Mouse (Mus musculus): ENCODE data around the gene Eif2d. TPM values are rescaled to one million over a fixed set of nuclear protein-coding genes. Genes with fewer than 3 reads are reported as not detected.

Eif2d gene
- polyA plus RNA-seq, 1 experiment = 32.6 TPM

DNA sequence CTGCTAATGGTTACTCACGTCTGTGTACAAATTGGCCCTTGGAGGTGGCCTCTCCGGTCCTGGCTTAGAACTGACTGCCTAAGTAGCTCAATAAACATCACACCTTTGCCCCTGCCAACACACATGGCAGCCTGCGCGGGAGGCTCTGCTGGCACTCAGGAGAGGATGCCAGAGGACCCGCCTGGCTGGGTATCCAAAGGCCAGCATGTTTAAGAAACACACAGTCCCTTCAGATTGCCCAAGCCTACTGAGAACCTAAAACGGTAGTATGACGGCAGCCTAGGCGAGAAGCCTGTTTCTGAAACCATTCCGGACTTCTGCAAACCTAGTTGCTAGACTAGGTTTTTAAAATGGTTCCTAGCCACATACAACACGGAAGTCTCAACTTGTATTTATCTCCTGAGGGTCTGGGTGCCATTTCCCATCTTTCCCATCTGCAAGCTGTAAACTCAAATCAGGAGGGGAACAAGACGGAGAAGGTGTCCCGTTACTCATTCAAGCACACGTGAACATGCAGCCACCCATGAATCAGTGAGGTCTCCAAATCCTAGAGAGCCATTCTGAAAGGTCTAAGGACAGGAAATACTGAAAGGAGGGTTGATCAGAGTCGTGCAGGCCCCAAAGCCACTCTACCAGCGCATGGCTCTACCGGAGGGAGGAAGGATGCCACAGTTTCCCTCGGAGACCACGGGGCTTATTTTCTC is 46.3 kb downstream of the Eif2d start:
- H3K79me2 ChIP-seq (ENCODE audit: control insufficient read depth, insufficient read depth) = no peaks in the 10 kb centered on the region
- peaks cover 3% of the 10 kb centered on the region for H3K36me3 ChIP-seq (ENCODE audit: control insufficient read depth, insufficient read depth)
- TF ChIP-seq REST (IDR thresholded peaks at IDR 0.05; ENCODE audit: insufficient read depth, insufficient read length) (no peak), MAX (IDR thresholded peaks at IDR 0.05; ENCODE audit: low read depth) (no peak), USF1 (IDR thresholded peaks at IDR 0.05; ENCODE audit: low read depth) (no peak), POLR2AphosphoS2 (IDR thresholded peaks at IDR 0.05; ENCODE audit: insufficient read length, low read depth) (no peak)
- no peaks in the 10 kb centered on the region for H3K27me3 ChIP-seq (ENCODE audit: control insufficient read depth, insufficient read depth, insufficient read length)
- H3ac ChIP-seq (ENCODE audit: control insufficient read depth, insufficient read length) = no peak overlapping the region
- H3K4me3 ChIP-seq = no peak overlapping the region
- H3K4me2 ChIP-seq (ENCODE audit: low read depth) = no peak overlapping the region

DNA sequence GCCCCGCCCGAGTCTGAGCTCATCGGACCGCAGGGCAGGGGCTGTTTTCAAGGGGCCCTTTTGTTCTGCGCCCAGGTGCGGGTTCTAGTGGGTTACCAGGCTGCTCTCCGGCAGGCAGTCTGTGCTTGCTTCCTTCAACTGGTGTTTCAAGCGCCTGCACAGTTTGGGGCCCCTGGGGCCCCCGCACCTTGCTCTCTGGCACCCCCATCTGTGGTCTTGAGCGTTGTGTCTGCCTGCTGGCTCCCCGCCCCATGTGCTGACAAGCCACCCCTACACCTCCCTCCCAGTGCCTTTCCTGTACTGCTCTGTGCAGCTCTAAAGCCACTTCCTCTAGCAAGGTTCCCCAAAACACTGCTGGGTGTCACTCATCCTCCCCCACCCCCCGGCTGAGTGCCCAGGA is 47.0 kb downstream of the Eif2d start:
- Histone ChIP-seq H3ac (ENCODE audit: control insufficient read depth, insufficient read length) (no peak overlapping the region), H3K36me3 (ENCODE audit: control insufficient read depth, insufficient read depth) (peaks cover 3% of the 10 kb centered on the region), H3K4me2 (ENCODE audit: low read depth) (no peak overlapping the region), H3K79me2 (ENCODE audit: control insufficient read depth, insufficient read depth) (no peaks in the 10 kb centered on the region), H3K27me3 (ENCODE audit: control insufficient read depth, insufficient read depth, insufficient read length) (no peaks in the 10 kb centered on the region), H3K4me3 (no peak overlapping the region)
- TF ChIP-seq SRF (IDR thresholded peaks at IDR 0.05; ENCODE audit: control insufficient read depth, insufficient read length, low read depth) = no peak
- TF ChIP-seq TCF3 (IDR thresholded peaks at IDR 0.05; ENCODE audit: insufficient read length, low read depth) = no peak
- no peak for TF ChIP-seq MYOG (IDR thresholded peaks at IDR 0.05; ENCODE audit: control insufficient read depth in 1 of 3, insufficient read depth in 1 of 3, insufficient read length in 2 of 3, low read depth in 2 of 3)
- no peak for TF ChIP-seq REST (IDR thresholded peaks at IDR 0.05; ENCODE audit: insufficient read depth, insufficient read length)
- TF ChIP-seq USF1 (IDR thresholded peaks at IDR 0.05; ENCODE audit: low read depth) = no peak
- no peak for TF ChIP-seq CEBPB (IDR thresholded peaks at IDR 0.05; ENCODE audit: insufficient read depth, poor library complexity, severe bottlenecking)
- no peak for TF ChIP-seq TCF12 (IDR thresholded peaks at IDR 0.05; ENCODE audit: insufficient read depth, poor library complexity, severe bottlenecking)
- TF ChIP-seq MYOD1 (IDR thresholded peaks at IDR 0.05; ENCODE audit: control insufficient read depth in 1 of 3, insufficient read length in 2 of 3, low read depth in 2 of 3) = no peak
- TF ChIP-seq E2F4 (IDR thresholded peaks at IDR 0.05; ENCODE audit: insufficient read depth) = no peak
- TF ChIP-seq MAX (IDR thresholded peaks at IDR 0.05; ENCODE audit: low read depth) = no peak
- no peak for TF ChIP-seq POLR2A (IDR thresholded peaks at IDR 0.05; ENCODE audit: insufficient read length, low read depth)
- TF ChIP-seq POLR2AphosphoS2 (IDR thresholded peaks at IDR 0.05; ENCODE audit: insufficient read length, low read depth) = no peak

DNA sequence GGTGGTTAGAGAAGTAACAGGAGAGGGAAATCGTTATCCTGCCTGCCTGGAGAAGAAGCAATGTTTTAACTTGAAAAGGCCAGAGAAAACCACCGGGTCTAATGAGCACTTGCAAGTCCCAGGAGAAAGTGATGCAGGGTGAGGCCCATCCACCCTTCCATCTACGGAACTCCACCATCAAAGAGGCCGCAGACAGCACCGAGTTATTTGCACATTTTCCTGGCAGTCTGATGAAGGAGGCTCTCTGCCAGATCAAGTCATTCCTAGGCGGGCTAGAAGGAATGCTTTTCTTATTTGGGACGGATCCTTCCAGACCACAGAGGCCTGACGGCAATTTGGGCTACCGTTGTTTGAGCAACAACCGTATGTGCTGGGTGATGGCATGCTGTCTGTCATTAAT is 47.6 kb downstream of the Eif2d start:
- Histone ChIP-seq H3K36me3 (ENCODE audit: control insufficient read depth, insufficient read depth) (no peaks in the 10 kb centered on the region), H3K79me2 (ENCODE audit: control insufficient read depth, insufficient read depth) (no peaks in the 10 kb centered on the region), H3ac (ENCODE audit: control insufficient read depth, insufficient read length) (no peak overlapping the region), H3K4me3 (no peak overlapping the region), H3K27me3 (ENCODE audit: control insufficient read depth, insufficient read depth, insufficient read length) (no peaks in the 10 kb centered on the region), H3K4me2 (ENCODE audit: low read depth) (no peak overlapping the region)
- TF ChIP-seq MAX (IDR thresholded peaks at IDR 0.05; ENCODE audit: low read depth) (no peak), TCF3 (IDR thresholded peaks at IDR 0.05; ENCODE audit: insufficient read length, low read depth) (no peak)

DNA sequence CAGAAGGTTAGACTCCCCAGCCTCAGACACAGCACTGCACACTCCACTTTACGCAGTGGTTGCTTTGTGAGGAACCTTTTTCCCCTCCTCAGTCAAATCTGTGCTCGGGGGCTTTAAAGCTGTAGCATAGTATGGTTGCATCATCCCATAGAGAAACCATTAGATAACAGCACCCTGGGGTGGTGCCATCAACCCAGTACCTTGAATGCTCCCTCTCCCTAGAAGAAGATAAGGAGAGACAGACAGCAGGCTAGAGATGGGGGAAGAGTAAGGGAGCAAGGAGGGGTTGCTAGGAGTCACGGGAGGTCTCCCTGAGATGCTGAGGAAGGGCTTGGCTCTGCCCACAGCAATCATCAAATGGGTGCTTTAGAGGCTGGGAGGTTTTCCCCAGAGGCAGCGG is 48.4 kb downstream of the Eif2d start:
- Histone ChIP-seq H3ac (ENCODE audit: control insufficient read depth, insufficient read length) (no peak overlapping the region), H3K4me2 (ENCODE audit: low read depth) (no peak overlapping the region), H3K36me3 (ENCODE audit: control insufficient read depth, insufficient read depth) (no peaks in the 10 kb centered on the region), H3K27me3 (ENCODE audit: control insufficient read depth, insufficient read depth, insufficient read length) (no peaks in the 10 kb centered on the region), H3K79me2 (ENCODE audit: control insufficient read depth, insufficient read depth) (no peaks in the 10 kb centered on the region), H3K4me3 (no peak overlapping the region)
- TF ChIP-seq REST (IDR thresholded peaks at IDR 0.05; ENCODE audit: insufficient read depth, insufficient read length) = no peak
- TF ChIP-seq TCF12 (IDR thresholded peaks at IDR 0.05; ENCODE audit: insufficient read depth, poor library complexity, severe bottlenecking) = no peak
- TF ChIP-seq POLR2A (IDR thresholded peaks at IDR 0.05; ENCODE audit: insufficient read length, low read depth) = no peak
- no peak for TF ChIP-seq CEBPB (IDR thresholded peaks at IDR 0.05; ENCODE audit: insufficient read depth, poor library complexity, severe bottlenecking)
- no peak for TF ChIP-seq MYOG (IDR thresholded peaks at IDR 0.05; ENCODE audit: control insufficient read depth in 1 of 3, insufficient read depth in 1 of 3, insufficient read length in 2 of 3, low read depth in 2 of 3)
- TF ChIP-seq USF1 (IDR thresholded peaks at IDR 0.05; ENCODE audit: low read depth) = no peak
- no peak for TF ChIP-seq E2F4 (IDR thresholded peaks at IDR 0.05; ENCODE audit: insufficient read depth)
- TF ChIP-seq MAX (IDR thresholded peaks at IDR 0.05; ENCODE audit: low read depth) = no peak
- no peak for TF ChIP-seq SRF (IDR thresholded peaks at IDR 0.05; ENCODE audit: control insufficient read depth, insufficient read length, low read depth)
- TF ChIP-seq TCF3 (IDR thresholded peaks at IDR 0.05; ENCODE audit: insufficient read length, low read depth) = no peak
- no peak for TF ChIP-seq POLR2AphosphoS2 (IDR thresholded peaks at IDR 0.05; ENCODE audit: insufficient read length, low read depth)
- TF ChIP-seq MYOD1 (IDR thresholded peaks at IDR 0.05; ENCODE audit: control insufficient read depth in 1 of 3, insufficient read length in 2 of 3, low read depth in 2 of 3) = no peak

DNA sequence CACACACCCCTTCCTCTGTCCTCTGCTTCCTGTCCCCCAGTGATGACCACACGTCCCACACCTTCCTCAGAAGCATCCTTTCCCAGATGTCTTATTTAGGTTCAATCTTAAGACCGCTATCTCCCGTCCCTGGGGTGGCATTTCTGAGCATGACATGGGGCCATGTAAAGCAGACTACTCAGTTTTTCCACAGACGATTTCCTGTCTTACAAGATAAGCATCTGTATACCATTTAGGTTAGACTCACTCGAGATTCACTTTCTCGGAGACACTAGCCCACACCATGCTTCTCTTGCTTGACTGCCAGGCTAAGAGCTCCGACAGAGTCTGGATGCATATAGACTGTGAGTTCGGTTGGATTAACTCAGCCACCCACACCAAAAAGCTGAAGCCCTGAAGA is 51.5 kb downstream of the Eif2d start:
- Histone ChIP-seq H3ac (ENCODE audit: control insufficient read depth, insufficient read length) (no peak overlapping the region), H3K36me3 (ENCODE audit: control insufficient read depth, insufficient read depth) (no peaks in the 10 kb centered on the region), H3K4me3 (no peak overlapping the region), H3K79me2 (ENCODE audit: control insufficient read depth, insufficient read depth) (no peaks in the 10 kb centered on the region), H3K4me2 (ENCODE audit: low read depth) (no peak overlapping the region), H3K27me3 (ENCODE audit: control insufficient read depth, insufficient read depth, insufficient read length) (no peaks in the 10 kb centered on the region)
- no peak for TF ChIP-seq POLR2AphosphoS2 (IDR thresholded peaks at IDR 0.05; ENCODE audit: insufficient read length, low read depth)
- no peak for TF ChIP-seq POLR2A (IDR thresholded peaks at IDR 0.05; ENCODE audit: insufficient read length, low read depth)
- TF ChIP-seq E2F4 (IDR thresholded peaks at IDR 0.05; ENCODE audit: insufficient read depth) = no peak
- TF ChIP-seq CEBPB (IDR thresholded peaks at IDR 0.05; ENCODE audit: insufficient read depth, poor library complexity, severe bottlenecking) = no peak
- no peak for TF ChIP-seq SRF (IDR thresholded peaks at IDR 0.05; ENCODE audit: control insufficient read depth, insufficient read length, low read depth)
- TF ChIP-seq MAX (IDR thresholded peaks at IDR 0.05; ENCODE audit: low read depth) = no peak
- TF ChIP-seq MYOG (IDR thresholded peaks at IDR 0.05; ENCODE audit: control insufficient read depth in 1 of 3, insufficient read depth in 1 of 3, insufficient read length in 2 of 3, low read depth in 2 of 3) = no peak
- no peak for TF ChIP-seq TCF3 (IDR thresholded peaks at IDR 0.05; ENCODE audit: insufficient read length, low read depth)
- no peak for TF ChIP-seq TCF12 (IDR thresholded peaks at IDR 0.05; ENCODE audit: insufficient read depth, poor library complexity, severe bottlenecking)
- no peak for TF ChIP-seq MYOD1 (IDR thresholded peaks at IDR 0.05; ENCODE audit: control insufficient read depth in 1 of 3, insufficient read length in 2 of 3, low read depth in 2 of 3)
- TF ChIP-seq USF1 (IDR thresholded peaks at IDR 0.05; ENCODE audit: low read depth) = no peak
- no peak for TF ChIP-seq REST (IDR thresholded peaks at IDR 0.05; ENCODE audit: insufficient read depth, insufficient read length)

Data from myocyte (in vitro differentiated cells).